Mouse (Mus musculus): ENCODE measurements around the gene Cfc1. TPM values are rescaled to one million over a fixed set of nuclear protein-coding genes. Genes with fewer than 3 reads are reported as not detected.
"Not testable (repeated sequence)": the region's sequence is repeated elsewhere in the genome, so short reads cannot be mapped to it uniquely, and the experiment has no call there.

The Cfc1 gene
- polyA plus RNA-seq, 1 experiment from 2014 or later = 0.29 TPM

- not testable (repeated sequence) for H3K4me1 ChIP-seq; H3K27me3 ChIP-seq (replicated peaks); H3K9me3 ChIP-seq (replicated peaks); H3K4me2 ChIP-seq; ATAC-seq (ENCODE audit: low FRiP score); H3K4me3 ChIP-seq (replicated peaks); H3K9ac ChIP-seq (replicated peaks); H3K27ac ChIP-seq (replicated peaks); H3K36me3 ChIP-seq
- 72% methylated on average over 6 of the region's 6 CpGs for WGBS
Observed at GRCm38 (mm10) chr1:34517297-34517696, 18.2 kb upstream of the Cfc1 start.

GRCm38 (mm10) chr1:34517797-34518196, 17.7 kb upstream of the Cfc1 start:
- not testable (repeated sequence) for ATAC-seq (ENCODE audit: low FRiP score); H3K4me2 ChIP-seq
- WGBS = 83% methylated on average over 1 of the region's 1 CpGs

GRCm38 (mm10) chr1:34518259-34518658, 17.2 kb upstream of the Cfc1 start:
- Histone ChIP-seq H3K27me3 (replicated peaks) (no peaks in the 10 kb centered on the region), H3K4me3 (replicated peaks) (no peak overlapping the region), H3K9ac (replicated peaks) (no peak overlapping the region), H3K4me2 (no peak overlapping the region), H3K9me3 (replicated peaks) (no peaks in the 10 kb centered on the region), H3K36me3 (no peaks in the 10 kb centered on the region), H3K4me1 (no peaks in the 10 kb centered on the region), H3K27ac (replicated peaks) (no peak overlapping the region)
- no peak for ATAC-seq (ENCODE audit: low FRiP score)
- 76% methylated on average over 1 of the region's 1 CpGs for WGBS

More at GRCm38 (mm10) chr1:34517797-34518196, 17.7 kb upstream of the Cfc1 start:
- not testable (repeated sequence) for H3K4me1 ChIP-seq; H3K27ac ChIP-seq (replicated peaks); H3K36me3 ChIP-seq; H3K27me3 ChIP-seq (replicated peaks); H3K9ac ChIP-seq (replicated peaks); H3K4me3 ChIP-seq (replicated peaks); H3K9me3 ChIP-seq (replicated peaks)

DNA sequence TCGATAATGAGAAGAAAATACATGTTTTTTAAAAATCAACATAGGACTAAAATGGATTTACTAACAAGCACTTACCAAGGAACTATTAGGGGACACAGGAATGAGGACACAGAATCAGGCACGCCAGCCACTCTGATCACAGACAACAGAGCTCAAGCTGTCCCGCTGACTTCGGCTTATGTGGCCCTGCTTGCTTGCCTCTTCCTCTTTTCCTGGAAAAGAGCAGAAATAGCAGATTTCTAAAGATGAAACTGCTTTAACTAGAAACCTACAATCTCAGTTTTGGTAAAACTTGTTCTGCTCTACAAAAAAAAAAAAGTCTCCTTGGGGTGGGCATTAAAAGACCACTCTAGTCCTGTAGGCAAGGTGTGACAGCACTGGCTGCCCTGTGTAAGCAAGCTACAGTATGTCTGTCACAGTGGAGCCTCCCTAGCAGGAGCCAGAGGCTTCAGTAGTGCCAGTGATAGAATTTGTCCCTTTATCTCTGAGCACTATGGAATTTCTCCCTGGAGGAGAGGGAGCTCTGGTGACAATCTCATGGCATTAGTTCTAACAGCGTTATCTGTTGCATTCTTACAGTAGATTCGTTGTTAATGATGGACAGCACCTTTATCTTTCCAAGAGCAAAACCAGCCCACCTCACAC, 13.1 kb upstream of the Cfc1 start:
- H3K36me3 ChIP-seq = no peaks in the 10 kb centered on the region
- H3K9me3 ChIP-seq (replicated peaks) = no peaks in the 10 kb centered on the region
- no peak overlapping the region for H3K27ac ChIP-seq (replicated peaks)
- no peak for ATAC-seq (ENCODE audit: low FRiP score)
- H3K4me2 ChIP-seq = no peak overlapping the region
- H3K4me3 ChIP-seq (replicated peaks) = no peak overlapping the region
- 90% methylated on average over 6 of the region's 6 CpGs for WGBS
- no peaks in the 10 kb centered on the region for H3K4me1 ChIP-seq
- H3K27me3 ChIP-seq (replicated peaks) = no peaks in the 10 kb centered on the region
- H3K9ac ChIP-seq (replicated peaks) = no peak overlapping the region

DNA sequence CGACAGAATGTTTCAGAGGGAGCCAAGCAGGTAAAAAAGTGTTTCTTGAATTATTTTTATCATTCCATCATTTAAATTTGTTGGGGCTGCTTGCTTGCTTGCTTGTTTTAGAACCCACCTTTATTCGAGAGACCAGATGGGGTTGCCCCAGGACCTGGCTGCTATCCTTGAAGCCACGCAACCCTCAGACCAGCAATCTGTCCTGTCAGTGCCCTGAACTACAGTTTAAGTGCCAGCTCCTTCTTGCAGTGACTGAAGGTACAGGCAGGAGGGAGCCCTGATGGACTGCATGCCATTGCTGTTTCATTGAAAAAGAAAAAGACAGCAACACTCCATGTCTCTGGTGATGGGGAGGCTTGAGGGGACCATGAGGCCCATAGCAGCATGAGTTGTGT, 12.6 kb upstream of the Cfc1 start:
- Histone ChIP-seq H3K27me3 (replicated peaks) (no peaks in the 10 kb centered on the region), H3K27ac (replicated peaks) (no peak overlapping the region), H3K9ac (replicated peaks) (no peak overlapping the region), H3K36me3 (no peaks in the 10 kb centered on the region), H3K4me2 (no peak overlapping the region), H3K9me3 (replicated peaks) (no peaks in the 10 kb centered on the region), H3K4me3 (replicated peaks) (no peak overlapping the region), H3K4me1 (no peaks in the 10 kb centered on the region)
- ATAC-seq (ENCODE audit: low FRiP score) = no peak
- 88% methylated on average over 3 of the region's 3 CpGs for WGBS

- H3K9ac ChIP-seq (replicated peaks) = no peak overlapping the region
- WGBS = 86% methylated on average over 3 of the region's 3 CpGs
- H3K27me3 ChIP-seq (replicated peaks) = no peaks in the 10 kb centered on the region
- no peak for ATAC-seq (ENCODE audit: low FRiP score)
- H3K27ac ChIP-seq (replicated peaks) = no peak overlapping the region
- H3K4me2 ChIP-seq = no peak overlapping the region
- H3K36me3 ChIP-seq = no peaks in the 10 kb centered on the region
- no peak overlapping the region for H3K4me3 ChIP-seq (replicated peaks)
- H3K4me1 ChIP-seq = no peaks in the 10 kb centered on the region
- no peaks in the 10 kb centered on the region for H3K9me3 ChIP-seq (replicated peaks)
Observed at GRCm38 (mm10) chr1:34523647-34524046, 11.8 kb upstream of the Cfc1 start.

- H3K27me3 ChIP-seq (replicated peaks) = peaks cover 40% of the 10 kb centered on the region
- H3K4me1 ChIP-seq = peaks cover 20% of the 10 kb centered on the region
- not testable (repeated sequence) for H3K36me3 ChIP-seq; H3K4me3 ChIP-seq (replicated peaks); H3K4me2 ChIP-seq; H3K27ac ChIP-seq (replicated peaks); ATAC-seq (ENCODE audit: low FRiP score); H3K9me3 ChIP-seq (replicated peaks); H3K9ac ChIP-seq (replicated peaks)
- 56% methylated on average over 3 of the region's 3 CpGs for WGBS
Observed at GRCm38 (mm10) chr1:34534574-34534973, 874 bp upstream of the Cfc1 start.

- Histone ChIP-seq H3K9ac (replicated peaks) (no peak overlapping the region), H3K27ac (replicated peaks) (no peak overlapping the region), H3K4me2 (peak overlapping the region; percentile 64), H3K27me3 (replicated peaks) (peaks cover 40% of the 10 kb centered on the region), H3K36me3 (no peaks in the 10 kb centered on the region), H3K4me1 (peaks cover 20% of the 10 kb centered on the region), H3K4me3 (replicated peaks) (peak overlapping the region; percentile 32), H3K9me3 (replicated peaks) (no peaks in the 10 kb centered on the region)
- under 1% methylated on average over 14 of the region's 14 CpGs for WGBS
- no peak; the same call in 1 of the 2 replicates for ATAC-seq (ENCODE audit: low FRiP score)
Observed at GRCm38 (mm10) chr1:34536291-34536766, 881 bp downstream of the Cfc1 start.

DNA sequence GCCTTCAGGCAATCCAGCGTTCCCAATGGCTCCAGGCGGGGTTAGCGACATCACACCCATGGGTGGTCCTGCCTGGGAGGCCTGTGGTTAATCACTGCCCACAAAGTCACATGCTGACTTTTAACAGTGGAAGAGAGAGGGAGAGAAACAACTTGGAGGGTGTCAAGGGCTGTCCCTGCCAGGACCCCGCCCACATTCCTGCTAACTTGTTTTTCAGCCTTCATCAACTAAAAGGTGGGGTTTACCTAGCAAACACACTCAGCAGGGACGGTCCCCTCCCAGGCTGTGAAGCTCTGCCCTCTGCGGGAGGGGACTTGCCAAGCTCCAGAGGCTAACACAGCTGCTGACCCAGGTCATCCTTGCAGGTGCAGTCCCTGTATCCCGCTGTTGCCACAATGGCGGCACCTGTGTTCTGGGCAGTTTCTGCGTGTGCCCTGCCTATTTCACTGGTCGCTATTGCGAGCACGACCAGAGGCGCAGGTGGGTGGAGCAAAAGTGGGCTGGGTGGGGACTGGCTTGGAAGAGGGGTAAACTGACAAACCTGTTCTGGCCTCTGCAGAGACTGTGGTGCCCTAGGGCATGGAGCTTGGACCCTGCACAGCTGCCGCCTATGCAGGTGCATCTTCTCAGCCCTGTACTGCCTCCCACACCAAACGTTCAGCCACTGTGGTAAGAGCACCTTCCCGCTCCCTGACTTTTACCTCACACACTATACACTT, 1.5 kb downstream of the Cfc1 start:
- no peak overlapping the region for H3K9ac ChIP-seq (replicated peaks)
- ATAC-seq (ENCODE audit: low FRiP score) = peak; percentile 53
- H3K4me1 ChIP-seq = peaks cover 20% of the 10 kb centered on the region
- peak overlapping the region; percentile 64 for H3K4me2 ChIP-seq
- H3K9me3 ChIP-seq (replicated peaks) = no peaks in the 10 kb centered on the region
- peaks cover 40% of the 10 kb centered on the region for H3K27me3 ChIP-seq (replicated peaks)
- WGBS = 4% methylated on average over 16 of the region's 16 CpGs
- H3K36me3 ChIP-seq = no peaks in the 10 kb centered on the region
- peak overlapping the region; percentile 32 for H3K4me3 ChIP-seq (replicated peaks)
- no peak overlapping the region for H3K27ac ChIP-seq (replicated peaks)

- H3K4me1 ChIP-seq = no peaks in the 10 kb centered on the region
- no peak overlapping the region for H3K27ac ChIP-seq (replicated peaks)
- no peak overlapping the region for H3K4me3 ChIP-seq (replicated peaks)
- WGBS = 80% methylated on average over 1 of the region's 1 CpGs
- no peaks in the 10 kb centered on the region for H3K36me3 ChIP-seq
- ATAC-seq (ENCODE audit: low FRiP score) = no peak
- no peak overlapping the region for H3K9ac ChIP-seq (replicated peaks)
- H3K4me2 ChIP-seq = no peak overlapping the region
- H3K9me3 ChIP-seq (replicated peaks) = 0 out of 2 replicates have a peak, but pooled peaks cover 3% of the 10 kb centered on the region
- no peaks in the 10 kb centered on the region for H3K27me3 ChIP-seq (replicated peaks)
Observed at GRCm38 (mm10) chr1:34547074-34547473, 11.6 kb downstream of the Cfc1 start.

GRCm38 (mm10) chr1:34553690-34554089, 18.2 kb downstream of the Cfc1 start:
- Histone ChIP-seq H3K9me3 (replicated peaks) (0 out of 2 replicates have a peak, but pooled peaks cover 3% of the 10 kb centered on the region), H3K27ac (replicated peaks) (no peak overlapping the region), H3K36me3 (no peaks in the 10 kb centered on the region), H3K4me1 (no peaks in the 10 kb centered on the region), H3K9ac (replicated peaks) (no peak overlapping the region), H3K27me3 (replicated peaks) (no peaks in the 10 kb centered on the region), H3K4me3 (replicated peaks) (no peak overlapping the region), H3K4me2 (no peak overlapping the region)
- ATAC-seq (ENCODE audit: low FRiP score) = no peak
- WGBS = 86% methylated on average over 1 of the region's 1 CpGs

GRCm38 (mm10) chr1:34554275-34554674, 18.8 kb downstream of the Cfc1 start:
- H3K9ac ChIP-seq (replicated peaks) = no peak overlapping the region
- no peak for ATAC-seq (ENCODE audit: low FRiP score)
- H3K4me2 ChIP-seq = no peak overlapping the region
- H3K4me1 ChIP-seq = no peaks in the 10 kb centered on the region
- no peak overlapping the region for H3K4me3 ChIP-seq (replicated peaks)
- H3K36me3 ChIP-seq = no peaks in the 10 kb centered on the region
- no peaks in the 10 kb centered on the region for H3K27me3 ChIP-seq (replicated peaks)
- H3K27ac ChIP-seq (replicated peaks) = no peak overlapping the region
- 0 out of 2 replicates have a peak, but pooled peaks cover 3% of the 10 kb centered on the region for H3K9me3 ChIP-seq (replicated peaks)
- 90% methylated on average over 7 of the region's 7 CpGs for WGBS

Data from neural tube, embryonic 15.5 days (tissue).